Mouse (Mus musculus): ENCODE results near the gene Tmem63b.

DNA sequence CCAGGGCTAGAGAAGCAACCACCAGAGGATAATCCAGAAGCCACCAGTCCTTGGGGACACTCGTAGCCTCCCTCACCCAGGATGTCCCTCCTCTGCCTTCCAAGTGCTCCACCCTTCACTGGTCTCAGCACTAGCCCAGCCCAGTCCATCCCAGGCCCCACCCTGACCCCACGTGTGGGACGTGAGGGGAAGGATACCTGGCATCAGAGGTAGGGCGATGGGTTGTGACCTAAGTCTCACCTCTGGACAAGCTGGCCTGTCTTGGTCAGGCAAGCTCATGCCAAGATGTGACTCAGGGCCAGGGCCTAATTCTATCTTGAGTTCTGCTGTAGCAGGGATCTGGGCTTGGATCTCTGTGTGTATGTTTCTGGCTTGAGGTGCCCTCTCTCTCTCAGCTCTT, 48.2 kb upstream of the Tmem63b start:
- no peak for TF ChIP-seq FLI1 (IDR thresholded peaks at IDR 0.05; ENCODE audit: low read length)
- TF ChIP-seq GATA1 (IDR thresholded peaks at IDR 0.05; ENCODE audit: borderline replicate concordance, low read length) = no peak

Measured in megakaryocyte, embryonic 14.5 days (primary cell).